Mouse (Mus musculus) forebrain, embryonic 11.5 days (tissue): ENCODE measurements around the gene Cdk19. TPM values are rescaled to one million over a fixed set of nuclear protein-coding genes. Genes with fewer than 3 reads are reported as not detected.

Source experiments
- ATAC-seq: fragments of 200-750 bp; cut with Nextera tagmentation; replicated peaks from 2 replicates; pipeline ENCODE4 v1.8.0; 2017; ENCODE audit warnings: moderate TSS enrichment; ENCODE audit not compliant: low FRiP score
- DNase-seq: peaks from one replicate; pipeline ENCODE4 v3.0.0-alpha.2; 2017; ENCODE audit warnings: low spot score
- H3K27ac ChIP-seq: fragments of 300-500 bp; sonication (generic); 2 replicates; pipeline ENCODE4 v1.5.1; 2014; ENCODE audit warnings: low read depth, low read length
- H3K27me3 ChIP-seq: fragments of 300-500 bp; sonication (generic); 2 replicates; pipeline ENCODE4 v1.6.1; 2014; ENCODE audit warnings: mild to moderate bottlenecking, low read length, mixed read lengths; ENCODE audit not compliant: control insufficient read depth, insufficient read depth
- H3K36me3 ChIP-seq: fragments of 300-500 bp; sonication (generic); 2 replicates; pipeline ENCODE4 v1.6.1; 2014; ENCODE audit warnings: mild to moderate bottlenecking, low read length, moderate library complexity, mixed read lengths; ENCODE audit not compliant: control insufficient read depth, insufficient read depth
- H3K4me1 ChIP-seq: fragments of 300-500 bp; sonication (generic); replicated peaks from 2 replicates; pipeline ENCODE4 v1.6.1; 2014; ENCODE audit warnings: low read length, mixed read lengths; ENCODE audit not compliant: control insufficient read depth, insufficient read depth
- H3K4me2 ChIP-seq: fragments of 300-500 bp; sonication (generic); 2 replicates; pipeline ENCODE4 v1.6.1; 2014; ENCODE audit warnings: low read depth, mild to moderate bottlenecking, low read length, moderate library complexity, mixed read lengths; ENCODE audit not compliant: severe bottlenecking
- H3K4me3 ChIP-seq: fragments of 300-500 bp; sonication (generic); 2 replicates; pipeline ENCODE4 v1.5.1; 2014; ENCODE audit warnings: low read depth, low read length
- H3K9ac ChIP-seq: fragments of 300-500 bp; sonication (generic); 2 replicates; pipeline ENCODE4 v1.6.1; 2014; ENCODE audit warnings: low read length
- H3K9me3 ChIP-seq: fragments of 300-500 bp; sonication (generic); 2 replicates; pipeline ENCODE4 v1.6.1; 2016; ENCODE audit warnings: low read length, mixed read lengths; ENCODE audit not compliant: control insufficient read depth
- WGBS: fragments of 180-500 bp; shearing (Covaris S2); extraction: QIAGEN DNeasy Blood & Tissue Kit; methylation state at CpG from one replicate; pipeline ENCODE4 v1.1.7; 2014; 5-methylcytosine and 5-hydroxymethylcytosine counted together
- polyA plus RNA-seq: library from polyadenylated mRNA; unstranded; fragments of >200 nt; fragmentation: Nextera tagmentation; extraction: Ambion mirVana; gene quantifications from 2 replicates; pipeline ENCODE4 v1.2.1, GENCODE M21; 2014

The Cdk19 gene
- polyA plus RNA-seq, 1 experiment from 2014 or later, result 8.0 TPM

DNA sequence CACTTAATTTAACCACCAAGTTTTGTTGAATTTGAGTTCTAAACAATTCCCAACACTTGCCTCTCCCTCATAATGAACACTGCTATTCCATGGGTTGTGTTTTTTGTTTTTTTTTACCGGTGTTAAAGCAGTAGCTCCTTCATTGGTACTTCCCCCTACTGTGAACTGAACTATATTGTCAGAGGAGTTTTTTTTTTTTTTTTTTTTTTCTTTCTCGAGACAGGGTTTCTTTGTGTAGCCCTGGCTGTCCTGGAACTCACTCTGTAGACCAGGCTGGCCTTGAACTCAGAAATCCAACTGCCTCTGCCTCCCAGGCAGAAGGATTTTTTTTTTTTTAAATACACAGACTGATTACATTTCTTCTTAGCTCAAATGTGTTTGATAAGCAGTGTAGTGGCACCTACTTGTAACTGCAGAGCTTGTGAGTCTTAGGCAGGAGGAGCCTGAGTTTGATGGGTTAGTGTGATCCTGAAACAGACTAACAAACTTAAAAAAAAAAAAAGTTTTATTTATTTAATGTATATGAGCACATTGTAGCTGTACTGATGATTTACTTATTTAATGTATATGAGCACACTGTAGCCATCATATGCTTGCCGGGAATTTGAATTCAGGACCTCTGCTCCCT is 7.5 kb downstream of the Cdk19 start:
- peaks cover 8% of the 10 kb centered on the region for H3K4me1 ChIP-seq
- H3K9me3 ChIP-seq, result no peaks in the 10 kb centered on the region
- H3K4me3 ChIP-seq, result no peak overlapping the region
- H3K27ac ChIP-seq, result no peak overlapping the region
- DNase-seq (no peak), ATAC-seq (no peak)
- no peaks in the 10 kb centered on the region for H3K36me3 ChIP-seq
- no peak overlapping the region for H3K9ac ChIP-seq
- no peaks in the 10 kb centered on the region for H3K27me3 ChIP-seq
- 72% methylated on average over 3 of the region's 3 CpGs for WGBS
- H3K4me2 ChIP-seq, result no peak overlapping the region

DNA sequence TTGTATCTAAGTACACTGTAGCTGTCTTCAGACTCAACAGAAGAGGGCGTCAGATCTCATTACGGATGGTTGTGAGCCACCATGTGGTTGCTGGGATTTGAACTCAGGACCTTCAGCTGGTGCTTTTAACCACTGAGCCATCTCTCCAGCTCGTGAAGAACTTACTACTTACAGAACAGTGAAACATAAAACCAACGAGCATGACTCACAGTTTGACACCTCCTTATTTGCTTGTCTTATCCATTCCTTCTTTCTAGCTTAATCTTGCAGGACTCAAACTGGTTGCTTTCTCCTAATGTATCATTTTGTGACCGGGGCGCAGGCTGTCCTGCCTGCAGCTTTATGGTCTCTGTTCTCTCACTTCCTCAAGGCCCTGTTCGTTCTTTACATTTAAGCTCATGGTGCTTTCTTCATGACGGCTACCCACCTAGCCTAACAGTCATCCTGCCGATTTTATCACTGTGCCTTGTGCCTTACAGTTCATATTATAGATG is 8.1 kb downstream of the Cdk19 start:
- 76% methylated on average over 9 of the region's 9 CpGs for WGBS
- Histone ChIP-seq H3K4me2 (peak overlapping the region; percentile 56; the same call in 1 of the 2 replicates), H3K27me3 (no peaks in the 10 kb centered on the region), H3K9me3 (no peaks in the 10 kb centered on the region), H3K9ac (peak overlapping the region; percentile 65; the same call in 1 of the 2 replicates), H3K27ac (peak overlapping the region; percentile 94; the same call in 1 of the 2 replicates), H3K4me3 (peak overlapping the region; percentile 87; the same call in 1 of the 2 replicates), H3K4me1 (peaks cover 8% of the 10 kb centered on the region), H3K36me3 (no peaks in the 10 kb centered on the region)
- ATAC-seq (no peak), DNase-seq (no peak)

DNA sequence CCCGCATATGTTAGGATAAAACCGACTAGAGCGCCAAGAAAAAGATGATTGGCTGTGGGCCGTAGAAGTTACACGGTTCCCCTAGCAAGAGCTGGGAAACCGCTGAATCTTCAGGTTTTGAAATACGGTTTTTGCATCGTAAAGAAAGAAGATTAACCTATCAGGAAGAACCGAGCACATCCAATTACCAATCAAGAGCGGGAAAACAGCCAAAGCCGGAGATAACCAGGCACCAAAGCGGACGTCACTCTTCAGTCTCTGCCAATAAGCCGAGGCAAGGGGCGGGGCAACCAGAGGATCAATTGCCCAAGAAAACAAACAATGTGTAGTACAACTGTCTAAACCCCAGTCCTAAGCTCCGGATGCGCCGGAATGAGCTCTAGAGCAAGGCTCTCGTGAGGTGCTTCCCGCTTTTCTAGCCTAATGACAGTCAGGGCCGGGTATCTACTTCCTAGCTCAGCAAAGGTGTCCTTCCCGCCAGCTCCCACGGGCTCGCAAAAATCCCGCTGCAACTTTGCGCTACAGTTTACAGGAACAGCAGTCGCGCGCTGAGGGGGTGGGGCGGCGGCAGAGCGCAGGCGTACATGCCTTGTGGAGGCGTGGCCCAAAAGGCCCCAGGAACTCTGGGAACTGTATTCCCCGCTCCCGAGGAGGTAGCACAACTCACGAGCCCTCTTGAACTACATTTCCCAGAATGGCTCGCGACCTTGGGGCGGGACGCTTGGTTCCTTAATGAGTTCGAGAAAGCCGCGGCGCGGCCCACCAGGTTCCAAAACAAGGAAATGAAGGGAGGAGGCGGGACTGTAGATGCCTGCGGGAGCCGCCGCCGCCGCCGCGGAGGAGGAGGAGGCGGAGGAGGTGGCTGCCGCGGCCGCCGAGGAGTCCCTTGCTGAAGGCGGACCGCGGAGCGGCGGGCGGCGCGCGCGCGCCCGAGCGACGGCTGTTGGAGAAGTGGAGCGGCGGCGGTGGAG is 9.5 kb downstream of the Cdk19 start:
- peak overlapping the region; percentile 71 for H3K4me2 ChIP-seq
- peak overlapping the region; percentile 87 for H3K9ac ChIP-seq
- ATAC-seq, result peak; percentile 98
- no peaks in the 10 kb centered on the region for H3K36me3 ChIP-seq
- H3K4me3 ChIP-seq, result peak overlapping the region; percentile 87
- no peaks in the 10 kb centered on the region for H3K27me3 ChIP-seq
- no peaks in the 10 kb centered on the region for H3K9me3 ChIP-seq
- DNase-seq, result peak; percentile 98
- WGBS, result under 1% methylated on average over 65 of the region's 76 CpGs
- peak overlapping the region; percentile 94 for H3K27ac ChIP-seq
- peaks cover 8% of the 10 kb centered on the region for H3K4me1 ChIP-seq

DNA sequence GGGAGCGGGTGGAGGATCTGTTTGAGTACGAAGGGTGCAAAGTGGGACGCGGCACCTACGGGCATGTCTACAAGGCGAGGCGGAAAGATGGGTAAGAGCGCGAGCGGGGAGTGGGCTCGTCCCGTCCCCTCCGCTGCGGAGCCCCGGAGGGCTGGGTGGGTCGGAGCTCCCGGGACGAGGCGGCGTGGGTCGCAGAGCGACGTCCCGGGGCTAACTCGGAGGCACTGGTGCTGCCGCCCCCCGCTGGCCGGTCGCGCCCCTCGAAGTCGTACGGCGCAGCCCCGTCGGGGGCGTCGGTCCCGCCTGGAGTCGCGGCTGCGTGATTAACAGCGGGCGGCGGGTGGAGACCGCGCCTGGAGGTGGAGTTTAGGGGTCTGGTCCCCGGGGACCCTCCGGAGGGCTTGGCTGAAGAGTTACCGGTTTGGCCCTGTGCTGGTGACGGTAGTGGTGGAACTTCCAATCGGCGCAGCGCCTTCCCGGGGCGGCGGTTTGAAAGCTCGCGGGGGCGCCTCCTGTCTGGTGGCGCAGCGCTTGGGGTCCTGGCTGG is 10.3 kb downstream of the Cdk19 start:
- ATAC-seq, result peak; percentile 50
- WGBS, result under 1% methylated on average over 60 of the region's 62 CpGs

DNA sequence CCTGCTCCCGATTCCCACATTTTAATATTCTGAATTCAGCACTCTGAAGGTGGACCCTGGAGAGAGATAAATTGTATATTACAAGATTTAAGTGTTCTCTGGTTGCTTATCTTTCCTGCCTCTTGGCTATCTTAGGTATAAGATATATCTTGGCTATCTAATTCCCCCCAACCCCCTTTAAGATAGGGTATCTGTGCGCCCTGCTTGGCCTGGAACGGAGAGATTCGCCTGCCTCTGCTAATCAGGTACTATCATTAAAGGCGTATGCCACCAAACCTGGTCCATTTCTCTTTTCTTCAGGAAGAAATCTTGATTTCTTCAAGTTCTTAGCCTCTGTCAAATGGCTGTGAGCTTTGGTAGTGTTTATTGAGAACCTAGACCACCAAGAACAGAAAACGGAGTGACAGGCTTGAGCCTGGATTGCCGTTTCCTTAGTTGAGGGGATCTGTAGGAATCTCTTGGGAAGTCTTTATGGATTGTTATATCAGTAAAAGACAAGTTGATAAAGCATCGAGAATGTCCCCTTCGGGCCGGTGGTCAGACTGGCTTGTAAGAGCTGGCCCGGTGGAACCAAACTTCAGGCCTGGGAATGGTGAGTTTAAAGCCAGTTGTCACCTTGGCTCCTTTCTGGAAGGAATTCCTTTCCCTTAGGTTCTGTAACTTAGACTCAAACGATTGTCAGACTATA is 11.0 kb downstream of the Cdk19 start:
- DNase-seq, result no peak
- WGBS, result 62% methylated on average over 12 of the region's 12 CpGs
- Histone ChIP-seq H3K4me1 (peaks cover 8% of the 10 kb centered on the region), H3K9ac (peak overlapping the region; percentile 87), H3K27me3 (no peaks in the 10 kb centered on the region), H3K9me3 (no peaks in the 10 kb centered on the region), H3K36me3 (no peaks in the 10 kb centered on the region), H3K27ac (no peak overlapping the region), H3K4me3 (peak overlapping the region; percentile 87), H3K4me2 (peak overlapping the region; percentile 71)
- ATAC-seq, result no peak

More for the DNA sequence above, 10.3 kb downstream of the Cdk19 start:
- Histone ChIP-seq H3K27me3 (no peaks in the 10 kb centered on the region), H3K4me2 (peak overlapping the region; percentile 71), H3K36me3 (no peaks in the 10 kb centered on the region), H3K4me3 (peak overlapping the region; percentile 87), H3K9ac (peak overlapping the region; percentile 87), H3K9me3 (no peaks in the 10 kb centered on the region), H3K27ac (peak overlapping the region; percentile 94), H3K4me1 (peaks cover 8% of the 10 kb centered on the region)
- DNase-seq, result peak; percentile 82

DNA sequence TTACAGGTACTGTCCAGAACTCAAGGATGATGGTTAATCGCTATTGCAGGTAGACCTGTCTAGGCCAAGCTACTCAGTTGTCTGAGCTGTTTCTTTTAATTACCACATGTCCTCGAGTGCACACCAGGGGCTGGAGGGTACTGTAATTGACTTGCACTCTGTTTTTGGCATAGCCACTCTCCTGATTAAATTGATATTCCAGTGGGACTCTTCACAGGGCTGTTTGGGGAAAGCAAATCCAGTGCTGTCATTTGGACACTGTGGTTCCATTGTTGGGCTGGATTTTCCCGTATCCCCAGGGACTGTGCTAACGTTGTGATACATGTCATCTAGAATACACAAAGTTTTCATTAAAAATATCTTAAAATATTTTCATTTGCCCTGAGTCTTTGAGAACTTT is 11.8 kb downstream of the Cdk19 start:
- H3K9ac ChIP-seq, result no peak overlapping the region
- no peak overlapping the region for H3K4me2 ChIP-seq
- H3K27me3 ChIP-seq, result no peaks in the 10 kb centered on the region
- DNase-seq (no peak), ATAC-seq (no peak)
- no peak overlapping the region for H3K27ac ChIP-seq
- H3K4me3 ChIP-seq, result no peak overlapping the region
- no peaks in the 10 kb centered on the region for H3K36me3 ChIP-seq
- 77% methylated on average over 4 of the region's 4 CpGs for WGBS
- H3K9me3 ChIP-seq, result no peaks in the 10 kb centered on the region
- peaks cover 8% of the 10 kb centered on the region for H3K4me1 ChIP-seq

DNA sequence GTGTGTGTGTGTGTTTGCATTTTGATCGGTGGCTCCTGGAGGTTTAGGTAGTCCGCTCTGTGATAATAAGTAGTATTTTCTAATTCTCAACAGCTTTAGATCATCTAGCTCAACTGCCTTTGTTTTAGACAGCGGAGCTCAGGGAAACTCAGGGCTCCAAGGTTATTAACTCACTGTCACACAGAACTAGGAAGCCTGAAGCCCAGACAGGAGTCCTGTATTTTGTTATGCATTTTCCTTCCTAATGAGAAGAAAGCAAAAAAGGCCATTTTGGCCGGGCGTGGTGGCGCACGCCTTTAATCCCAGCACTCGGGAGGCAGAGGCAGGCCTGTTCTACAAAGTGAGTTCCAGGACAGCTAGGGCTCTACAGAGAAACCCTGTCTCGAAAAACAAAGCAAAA is 14.7 kb downstream of the Cdk19 start:
- no peak for DNase-seq
- Histone ChIP-seq H3K36me3 (no peaks in the 10 kb centered on the region), H3K9me3 (no peaks in the 10 kb centered on the region), H3K27me3 (no peaks in the 10 kb centered on the region), H3K4me1 (peaks cover 8% of the 10 kb centered on the region), H3K27ac (no peak overlapping the region), H3K4me3 (no peak overlapping the region), H3K4me2 (no peak overlapping the region), H3K9ac (no peak overlapping the region)
- WGBS, result 89% methylated on average over 9 of the region's 9 CpGs
- no peak for ATAC-seq

DNA sequence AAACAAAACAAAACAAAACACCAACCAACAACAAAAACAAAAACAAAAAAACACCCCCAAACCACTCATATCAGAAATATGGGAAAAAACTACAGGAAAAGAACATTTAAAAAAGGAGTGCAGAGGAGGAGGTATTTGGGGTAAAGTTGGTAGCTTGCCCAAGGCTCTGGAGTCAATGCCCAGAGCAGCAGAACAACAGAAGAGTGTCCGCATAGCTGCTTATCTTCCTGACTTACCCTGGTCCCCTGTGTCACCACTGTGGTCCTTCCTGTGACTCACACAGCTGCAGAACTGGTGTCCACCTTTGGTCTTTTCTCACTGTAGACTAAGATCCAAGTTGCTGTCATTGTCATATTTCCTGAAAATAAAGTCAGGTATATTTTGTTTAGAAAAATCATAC is 15.2 kb downstream of the Cdk19 start:
- WGBS, result 95% methylated on average over 1 of the region's 1 CpGs
- no peak for ATAC-seq
- H3K4me1 ChIP-seq, result peaks cover 8% of the 10 kb centered on the region

More for the DNA sequence above, 15.2 kb downstream of the Cdk19 start:
- no peak overlapping the region for H3K27ac ChIP-seq
- H3K9ac ChIP-seq, result no peak overlapping the region
- DNase-seq, result no peak
- H3K36me3 ChIP-seq, result no peaks in the 10 kb centered on the region
- no peak overlapping the region for H3K4me3 ChIP-seq
- no peaks in the 10 kb centered on the region for H3K9me3 ChIP-seq
- no peak overlapping the region for H3K4me2 ChIP-seq
- no peaks in the 10 kb centered on the region for H3K27me3 ChIP-seq
